Mouse (Mus musculus): Measurements from ENCODE around the gene 4930562C15Rik.

DNA sequence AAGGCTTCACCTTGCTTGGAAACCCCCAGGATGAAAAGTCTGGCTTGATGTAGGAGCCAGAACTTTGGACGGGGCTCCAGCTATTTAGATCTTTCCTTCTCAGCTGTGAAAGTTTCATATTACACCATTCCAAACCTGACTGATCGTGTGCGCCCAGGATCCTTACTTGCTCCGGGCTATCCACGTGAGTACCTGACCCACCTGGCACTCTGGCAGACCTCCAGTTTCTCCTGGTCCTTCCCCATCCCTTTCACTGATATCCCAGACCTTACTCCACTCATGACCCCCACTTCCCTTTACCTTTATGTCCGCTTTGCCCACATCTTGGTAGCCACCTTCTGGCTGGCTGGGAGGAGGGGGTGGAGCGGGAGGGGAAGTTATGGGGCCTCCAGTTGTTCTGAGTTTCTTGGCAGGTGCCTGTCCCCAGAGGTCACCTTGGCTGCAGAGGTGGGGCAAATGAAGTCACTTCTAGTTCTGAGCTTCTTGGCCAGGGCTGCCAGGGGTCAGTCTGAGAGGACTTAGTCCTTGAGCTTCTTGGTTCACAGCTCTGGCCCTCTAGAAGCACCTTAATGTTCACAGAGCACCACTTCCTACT lies 31.0 kb downstream of the 4930562C15Rik start:
- TF ChIP-seq GABPA (IDR thresholded peaks at IDR 0.05; ENCODE audit: low read depth, low read length) (no peak), EP300 (IDR thresholded peaks at IDR 0.05; ENCODE audit: low read depth in 1 of 2, low read length in 2 of 2) (no peak)
